Mouse (Mus musculus): ENCODE measurements at regions not wholly inside any gene's neighbourhood (a gene's known extent, or its start where the extent isn't known, plus 50 kb on each side); places are given as distances from the start of the nearest gene placed in this dataset.

GRCm38 (mm10) chr15:68535297-68536054 is 2034.8 kb upstream of the Lrrc6 start:
- H3K36me3 ChIP-seq: no peaks in the 10 kb centered on the region
- H3K9ac ChIP-seq: no peak overlapping the region
- H3K9me3 ChIP-seq (replicated peaks): no peaks in the 10 kb centered on the region
- H3K27ac ChIP-seq: no peak overlapping the region
- no peak overlapping the region for H3K4me3 ChIP-seq
- H3K27me3 ChIP-seq: no peaks in the 10 kb centered on the region
- H3K4me1 ChIP-seq (replicated peaks): peaks cover 14% of the 10 kb centered on the region
- H3K4me2 ChIP-seq: no peak overlapping the region
- 64% methylated on average over 10 of the region's 10 CpGs for WGBS
- no peak for ATAC-seq (replicated peaks; ENCODE audit: insufficient number of reproducible peaks, insufficient read depth, low FRiP score, low read depth)

- H3K4me2 ChIP-seq: no peak overlapping the region
- WGBS: 80% methylated on average over 2 of the region's 2 CpGs
- peaks cover 11% of the 10 kb centered on the region for H3K4me1 ChIP-seq (replicated peaks)
Measured at GRCm38 (mm10) chr15:68520759-68521158, 2020.0 kb upstream of the Lrrc6 start.

DNA sequence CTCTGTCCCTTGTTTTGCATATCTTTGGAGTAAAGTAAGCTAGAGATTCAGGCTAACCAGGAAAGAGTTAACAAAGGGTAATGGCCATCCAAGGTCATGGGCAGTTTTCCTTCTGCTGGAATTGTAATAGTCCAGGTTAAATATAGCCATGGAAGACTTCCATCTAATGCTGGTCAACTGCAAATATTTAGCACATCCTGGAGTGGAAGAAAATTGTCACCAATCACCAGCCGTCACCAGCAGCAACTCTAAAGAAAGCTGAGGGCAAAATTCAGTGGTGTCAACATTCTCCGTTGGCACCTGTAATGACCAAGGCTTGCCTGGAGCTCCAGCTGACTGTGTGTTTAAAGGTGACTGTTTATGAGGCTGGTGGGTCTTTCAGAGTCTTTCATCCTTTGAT is 2011.7 kb upstream of the Lrrc6 start:
- Histone ChIP-seq H3K4me2 (no peak overlapping the region), H3K36me3 (no peaks in the 10 kb centered on the region), H3K4me1 (replicated peaks) (peaks cover 6% of the 10 kb centered on the region; the same call in 1 of the 2 replicates), H3K9me3 (replicated peaks) (no peaks in the 10 kb centered on the region), H3K4me3 (no peak overlapping the region), H3K27me3 (no peaks in the 10 kb centered on the region), H3K9ac (no peak overlapping the region), H3K27ac (peak overlapping the region; percentile 58)
- 52% methylated on average over 2 of the region's 2 CpGs for WGBS
- no peak; the same call in 1 of the 2 replicates for ATAC-seq (replicated peaks; ENCODE audit: insufficient number of reproducible peaks, insufficient read depth, low FRiP score, low read depth)

More at GRCm38 (mm10) chr15:68520759-68521158, 2020.0 kb upstream of the Lrrc6 start:
- no peak for ATAC-seq (replicated peaks; ENCODE audit: insufficient number of reproducible peaks, insufficient read depth, low FRiP score, low read depth)
- no peaks in the 10 kb centered on the region for H3K27me3 ChIP-seq
- no peak overlapping the region for H3K4me3 ChIP-seq
- no peak overlapping the region for H3K9ac ChIP-seq
- no peaks in the 10 kb centered on the region for H3K9me3 ChIP-seq (replicated peaks)
- no peak overlapping the region for H3K27ac ChIP-seq
- no peaks in the 10 kb centered on the region for H3K36me3 ChIP-seq

- H3K4me1 ChIP-seq (replicated peaks): 0 out of 2 replicates have a peak, but pooled peaks cover 3% of the 10 kb centered on the region
- ATAC-seq (replicated peaks; ENCODE audit: insufficient number of reproducible peaks, insufficient read depth, low FRiP score, low read depth): no peak
- no peaks in the 10 kb centered on the region for H3K36me3 ChIP-seq
- 83% methylated on average over 5 of the region's 5 CpGs for WGBS
- no peak overlapping the region for H3K9ac ChIP-seq
- no peak overlapping the region for H3K4me2 ChIP-seq
- H3K9me3 ChIP-seq (replicated peaks): no peaks in the 10 kb centered on the region
- no peak overlapping the region for H3K27ac ChIP-seq
- no peak overlapping the region for H3K4me3 ChIP-seq
- no peaks in the 10 kb centered on the region for H3K27me3 ChIP-seq
Measured at GRCm38 (mm10) chr15:68508190-68508589, 2007.5 kb upstream of the Lrrc6 start.

GRCm38 (mm10) chr15:68506093-68506492 is 2005.4 kb upstream of the Lrrc6 start:
- Histone ChIP-seq H3K9me3 (replicated peaks) (no peaks in the 10 kb centered on the region), H3K9ac (no peak overlapping the region), H3K36me3 (no peaks in the 10 kb centered on the region), H3K27me3 (no peaks in the 10 kb centered on the region), H3K27ac (no peak overlapping the region), H3K4me2 (no peak overlapping the region), H3K4me3 (no peak overlapping the region), H3K4me1 (replicated peaks) (no peaks in the 10 kb centered on the region)
- WGBS: 68% methylated on average over 2 of the region's 2 CpGs
- no peak for ATAC-seq (replicated peaks; ENCODE audit: insufficient number of reproducible peaks, insufficient read depth, low FRiP score, low read depth)

DNA sequence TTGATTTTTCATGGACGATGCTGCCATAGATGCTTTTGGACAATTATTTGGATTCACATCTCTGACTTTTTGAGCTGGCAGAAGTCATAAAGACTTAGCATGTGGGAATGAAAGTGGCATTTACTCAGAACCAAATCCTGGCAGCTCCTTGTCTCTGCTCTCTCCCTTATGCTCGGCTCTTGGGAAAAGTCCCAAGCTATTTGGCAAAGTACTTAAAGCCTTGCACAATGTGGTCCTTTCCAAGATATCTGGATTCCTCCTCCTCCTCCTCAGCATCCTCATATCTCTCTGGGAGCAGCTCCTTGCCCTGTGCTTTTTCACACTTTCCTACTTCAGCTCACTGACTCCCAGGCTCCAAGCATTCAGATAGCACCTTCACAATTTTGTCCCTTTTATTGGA is 1995.7 kb upstream of the Lrrc6 start:
- no peaks in the 10 kb centered on the region for H3K4me1 ChIP-seq (replicated peaks)
- H3K27ac ChIP-seq: no peak overlapping the region
- no peaks in the 10 kb centered on the region for H3K9me3 ChIP-seq (replicated peaks)
- no peaks in the 10 kb centered on the region for H3K27me3 ChIP-seq
- H3K36me3 ChIP-seq: no peaks in the 10 kb centered on the region
- H3K9ac ChIP-seq: no peak overlapping the region
- H3K4me2 ChIP-seq: no peak overlapping the region
- ATAC-seq (replicated peaks; ENCODE audit: insufficient number of reproducible peaks, insufficient read depth, low FRiP score, low read depth): no peak
- H3K4me3 ChIP-seq: no peak overlapping the region
- WGBS: 66% methylated on average over 2 of the region's 2 CpGs

DNA sequence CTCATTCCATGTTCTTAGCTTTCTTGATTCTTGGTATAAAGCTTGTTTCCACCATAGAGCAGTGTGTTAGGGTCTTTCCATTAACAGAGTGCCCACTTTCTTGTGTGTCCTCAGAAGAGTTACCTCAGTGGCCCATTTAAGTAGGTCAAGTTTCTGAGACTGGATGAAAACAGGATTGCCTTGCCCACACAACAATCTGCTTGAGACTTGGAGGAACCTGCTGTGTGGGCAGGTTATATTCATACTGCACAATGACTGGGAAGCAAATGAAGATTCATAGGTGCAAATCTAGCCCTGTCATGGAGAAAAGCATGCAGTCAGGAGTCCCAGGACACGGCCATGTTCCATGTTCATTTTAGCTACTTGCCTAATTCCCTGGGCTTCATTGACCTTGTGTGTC is 1984.1 kb upstream of the Lrrc6 start:
- Histone ChIP-seq H3K4me3 (no peak overlapping the region), H3K36me3 (no peaks in the 10 kb centered on the region), H3K9ac (no peak overlapping the region), H3K27ac (no peak overlapping the region), H3K4me2 (no peak overlapping the region), H3K4me1 (replicated peaks) (no peaks in the 10 kb centered on the region), H3K9me3 (replicated peaks) (no peaks in the 10 kb centered on the region), H3K27me3 (no peaks in the 10 kb centered on the region)
- 85% methylated on average over 1 of the region's 1 CpGs for WGBS
- no peak for ATAC-seq (replicated peaks; ENCODE audit: insufficient number of reproducible peaks, insufficient read depth, low FRiP score, low read depth)

DNA sequence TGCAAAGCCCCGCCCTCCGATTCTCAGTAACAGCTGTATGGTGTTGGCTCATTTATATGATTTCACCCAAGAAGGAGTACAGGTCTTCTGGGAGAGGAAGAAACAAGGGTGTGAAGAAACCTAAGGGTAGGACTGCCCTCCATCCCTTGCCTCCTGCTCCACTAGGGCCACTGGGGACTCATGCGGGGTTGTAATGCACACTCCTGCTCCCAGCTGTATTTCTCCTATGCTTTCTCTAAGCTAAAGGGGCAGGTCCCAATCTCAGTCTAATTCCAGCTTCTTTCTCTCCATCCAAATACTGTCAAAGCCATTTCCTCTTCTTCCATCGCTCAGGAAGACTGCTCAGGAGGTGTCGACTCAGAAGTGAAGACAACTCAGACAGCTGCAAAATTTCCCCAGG is 1977.0 kb upstream of the Lrrc6 start:
- Histone ChIP-seq H3K4me1 (replicated peaks) (no peaks in the 10 kb centered on the region), H3K36me3 (no peaks in the 10 kb centered on the region), H3K27ac (no peak overlapping the region), H3K9me3 (replicated peaks) (no peaks in the 10 kb centered on the region), H3K4me2 (no peak overlapping the region), H3K4me3 (no peak overlapping the region), H3K9ac (no peak overlapping the region), H3K27me3 (no peaks in the 10 kb centered on the region)
- WGBS: 70% methylated on average over 5 of the region's 5 CpGs
- ATAC-seq (replicated peaks; ENCODE audit: insufficient number of reproducible peaks, insufficient read depth, low FRiP score, low read depth): 0 out of 2 replicates have a peak, but pooled peaks have one; percentile 27

- WGBS: 73% methylated on average over 4 of the region's 4 CpGs
- H3K27me3 ChIP-seq: no peaks in the 10 kb centered on the region
- H3K9ac ChIP-seq: no peak overlapping the region
- no peaks in the 10 kb centered on the region for H3K36me3 ChIP-seq
- no peak overlapping the region for H3K4me3 ChIP-seq
- no peaks in the 10 kb centered on the region for H3K9me3 ChIP-seq (replicated peaks)
- ATAC-seq (replicated peaks; ENCODE audit: insufficient number of reproducible peaks, insufficient read depth, low FRiP score, low read depth): no peak
- H3K4me1 ChIP-seq (replicated peaks): no peaks in the 10 kb centered on the region
- no peak overlapping the region for H3K4me2 ChIP-seq
- no peak overlapping the region for H3K27ac ChIP-seq
Measured at GRCm38 (mm10) chr15:68471928-68472327, 1971.2 kb upstream of the Lrrc6 start.

DNA sequence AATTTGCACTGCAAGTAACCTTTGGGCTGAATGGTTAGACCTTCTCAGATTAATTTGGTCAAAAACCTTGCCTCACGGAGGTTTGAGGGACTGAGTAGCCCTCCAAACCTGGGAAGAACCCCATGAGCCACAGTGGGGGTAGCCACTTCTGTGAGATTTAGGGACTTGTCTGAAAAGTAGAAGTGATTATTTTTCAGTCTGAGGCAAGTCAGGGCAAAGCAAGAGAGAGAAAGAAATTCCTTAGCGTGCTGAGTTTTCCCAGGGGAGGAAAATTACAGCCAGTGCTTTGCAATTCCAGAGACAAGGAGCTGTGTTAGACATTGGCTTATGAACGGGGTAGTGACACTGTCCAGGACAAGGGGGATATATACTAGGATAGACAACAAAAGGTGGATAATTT is 1962.1 kb upstream of the Lrrc6 start:
- ATAC-seq (replicated peaks; ENCODE audit: insufficient number of reproducible peaks, insufficient read depth, low FRiP score, low read depth): no peak
- no peak overlapping the region for H3K27ac ChIP-seq
- no peaks in the 10 kb centered on the region for H3K9me3 ChIP-seq (replicated peaks)
- H3K36me3 ChIP-seq: no peaks in the 10 kb centered on the region
- no peak overlapping the region for H3K4me2 ChIP-seq
- 50% methylated on average over 3 of the region's 3 CpGs for WGBS
- H3K4me1 ChIP-seq (replicated peaks): peaks cover 8% of the 10 kb centered on the region; the same call in 1 of the 2 replicates
- H3K4me3 ChIP-seq: no peak overlapping the region
- H3K9ac ChIP-seq: no peak overlapping the region
- no peaks in the 10 kb centered on the region for H3K27me3 ChIP-seq

DNA sequence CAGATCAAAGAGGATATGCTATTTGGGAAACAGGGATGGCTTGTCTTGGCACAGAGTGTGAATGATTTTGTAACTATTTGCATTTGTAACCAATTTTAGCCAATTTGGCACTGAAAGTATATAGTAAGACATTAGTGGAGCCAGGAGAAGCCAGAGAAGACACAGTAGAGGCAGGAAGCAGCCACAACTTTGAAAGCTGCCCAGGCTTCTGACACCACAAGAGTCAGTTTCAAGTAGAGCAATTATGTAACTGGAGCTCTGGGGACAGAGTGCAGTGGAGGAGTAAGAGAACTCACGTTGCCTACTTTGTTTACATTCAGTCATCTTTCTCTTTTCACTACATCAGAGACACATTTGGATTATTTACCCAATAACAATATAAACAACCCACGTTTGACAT is 1956.5 kb upstream of the Lrrc6 start:
- Histone ChIP-seq H3K4me3 (no peak overlapping the region), H3K9ac (no peak overlapping the region), H3K27me3 (no peaks in the 10 kb centered on the region), H3K36me3 (no peaks in the 10 kb centered on the region), H3K4me1 (replicated peaks) (peaks cover 2% of the 10 kb centered on the region; the same call in 1 of the 2 replicates), H3K27ac (no peak overlapping the region), H3K4me2 (no peak overlapping the region), H3K9me3 (replicated peaks) (no peaks in the 10 kb centered on the region)
- WGBS: 48% methylated on average over 2 of the region's 2 CpGs
- ATAC-seq (replicated peaks; ENCODE audit: insufficient number of reproducible peaks, insufficient read depth, low FRiP score, low read depth): no peak

DNA sequence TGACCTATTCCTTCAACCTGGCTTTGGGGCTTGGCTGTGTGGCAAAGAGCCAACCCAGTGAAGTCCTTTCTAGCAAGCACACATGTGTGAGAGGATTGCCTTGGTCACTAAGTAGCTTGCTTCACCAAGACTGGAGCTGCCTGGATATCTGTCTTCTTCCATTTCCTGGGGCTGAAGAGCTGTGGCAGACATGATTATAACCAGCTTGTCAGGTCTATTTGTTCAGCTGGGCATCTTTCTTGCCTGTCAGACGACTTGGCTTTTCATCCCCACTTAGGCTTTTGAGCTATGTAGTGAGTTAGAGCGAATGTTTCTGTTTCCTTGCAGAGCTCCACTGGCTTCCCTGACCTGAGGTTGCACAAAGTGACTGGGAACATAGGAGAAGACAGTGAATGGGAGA is 1951.3 kb upstream of the Lrrc6 start:
- H3K9me3 ChIP-seq (replicated peaks): no peaks in the 10 kb centered on the region
- no peak for ATAC-seq (replicated peaks; ENCODE audit: insufficient number of reproducible peaks, insufficient read depth, low FRiP score, low read depth)
- H3K27ac ChIP-seq: no peak overlapping the region
- H3K4me2 ChIP-seq: no peak overlapping the region
- H3K36me3 ChIP-seq: no peaks in the 10 kb centered on the region
- WGBS: 28% methylated on average over 2 of the region's 2 CpGs
- H3K4me1 ChIP-seq (replicated peaks): no peaks in the 10 kb centered on the region
- no peak overlapping the region for H3K9ac ChIP-seq
- no peaks in the 10 kb centered on the region for H3K27me3 ChIP-seq
- H3K4me3 ChIP-seq: no peak overlapping the region
